Mouse (Mus musculus): ENCODE data around the gene Tecr. TPM values are rescaled to one million over a fixed set of nuclear protein-coding genes. Genes with fewer than 3 reads are reported as not detected.

Gene Tecr
- total and polyA plus RNA-seq, 3 experiments, result 74.2 to 229 TPM; not detected in 1

DNA sequence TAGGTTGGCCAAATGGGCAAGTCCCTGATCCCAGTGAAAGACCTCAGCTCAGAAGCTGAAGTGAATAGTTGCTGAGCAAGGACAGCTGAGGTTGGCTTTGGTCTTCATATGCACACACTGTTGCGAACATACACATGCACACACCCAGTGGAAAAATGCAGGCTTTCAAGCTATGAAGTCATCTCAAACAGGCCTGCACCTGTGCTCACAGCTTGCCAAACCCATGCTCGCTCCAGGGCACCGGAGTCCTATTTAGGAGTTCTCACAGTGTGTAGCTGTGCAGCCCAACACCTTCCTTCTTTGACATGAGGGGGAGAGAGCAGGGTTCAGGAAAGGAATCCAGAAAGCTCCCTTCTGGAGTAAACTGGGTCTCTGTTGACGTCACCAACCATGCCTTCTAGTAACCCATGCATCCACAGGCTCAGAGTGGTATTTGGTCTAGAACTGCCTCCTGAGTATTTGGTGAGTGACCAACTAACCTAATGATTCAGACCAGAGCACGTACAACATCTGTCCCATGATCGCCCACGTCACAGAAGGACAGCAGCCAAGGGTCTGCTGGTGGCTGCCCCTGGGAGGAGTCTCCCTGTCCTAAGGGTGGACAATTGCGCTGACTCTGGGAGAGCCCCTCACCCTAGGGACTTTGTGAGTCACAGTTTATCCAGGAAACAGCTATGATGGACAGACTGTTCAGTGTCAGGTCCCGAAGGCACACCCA, 12.0 kb upstream of the Tecr start:
- DNase-seq (ENCODE audit: low read depth, low spot score), result no peak
- H3K79me2 ChIP-seq (ENCODE audit: control insufficient read depth, insufficient read depth, low read length, poor library complexity), result no peaks in the 10 kb centered on the region; the same call in 1 of the 2 replicates
- H3K27ac ChIP-seq (ENCODE audit: control insufficient read depth, low read depth, low read length), result no peak overlapping the region
- H3K27me3 ChIP-seq (ENCODE audit: control insufficient read depth in 1 of 2, insufficient read depth in 2 of 2, low read length in 2 of 2), result no peaks in the 10 kb centered on the region
- peaks cover 5 to 19% of the 10 kb centered on the region in 2 experiments for H3K4me1 ChIP-seq (ENCODE audit: control insufficient read depth in 1 of 2, insufficient read depth in 2 of 2, low read length in 2 of 2)
- H3K36me3 ChIP-seq (ENCODE audit: control insufficient read depth in 1 of 2, insufficient read depth in 2 of 2, low read length in 2 of 2), result peaks cover 0 to 13% of the 10 kb centered on the region in 2 experiments; a peak in 2 of 4 replicates
- H3K9me3 ChIP-seq (replicated peaks; ENCODE audit: insufficient read depth, low read length), result no peaks in the 10 kb centered on the region
- TF ChIP-seq TCF12 (IDR thresholded peaks at IDR 0.05; ENCODE audit: low read depth, low read length), result no peak
- no peak for TF ChIP-seq TBP (IDR thresholded peaks at IDR 0.05; ENCODE audit: low read depth, low read length)
- TF ChIP-seq RAD21 (IDR thresholded peaks at IDR 0.05; ENCODE audit: low read depth, low read length), result no peak
- H3K9ac ChIP-seq (ENCODE audit: control insufficient read depth, low read depth, low read length, poor library complexity, severe bottlenecking), result no peak overlapping the region
- H3K4me3 ChIP-seq (ENCODE audit: control insufficient read depth in 1 of 2, insufficient read depth in 1 of 2, low read depth in 2 of 2, low read length in 2 of 2), result no peak overlapping the region

DNA sequence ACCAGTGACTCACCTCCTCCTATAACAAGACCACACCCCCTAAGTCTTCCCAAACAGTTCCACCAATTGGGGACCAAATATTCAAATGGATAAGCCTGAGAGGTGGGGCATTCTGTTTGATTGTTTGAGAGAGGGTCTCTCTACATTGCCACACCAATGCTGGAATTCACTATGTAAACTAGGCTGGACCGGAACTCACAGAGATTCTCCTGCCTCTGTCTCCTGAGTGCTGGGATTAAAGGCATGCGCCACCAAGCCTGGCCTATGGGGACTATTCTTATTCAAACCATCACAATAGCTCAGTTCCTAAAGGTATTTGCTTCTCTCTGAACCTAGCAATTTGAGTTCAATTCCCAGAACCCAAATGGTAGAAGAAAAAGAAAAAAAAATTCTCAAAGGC, 10.8 kb upstream of the Tecr start:
- Histone ChIP-seq H3K27me3 (ENCODE audit: control insufficient read depth in 1 of 2, insufficient read depth in 2 of 2, low read length in 2 of 2) (no peaks in the 10 kb centered on the region), H3K4me1 (ENCODE audit: control insufficient read depth in 1 of 2, insufficient read depth in 2 of 2, low read length in 2 of 2) (peaks cover 5 to 16% of the 10 kb centered on the region in 2 experiments), H3K79me2 (ENCODE audit: control insufficient read depth, insufficient read depth, low read length, poor library complexity) (no peaks in the 10 kb centered on the region; the same call in 1 of the 2 replicates), H3K4me3 (ENCODE audit: control insufficient read depth in 1 of 2, insufficient read depth in 1 of 2, low read depth in 2 of 2, low read length in 2 of 2) (no peak overlapping the region), H3K27ac (ENCODE audit: control insufficient read depth, low read depth, low read length) (no peak overlapping the region), H3K9ac (ENCODE audit: control insufficient read depth, low read depth, low read length, poor library complexity, severe bottlenecking) (no peak overlapping the region), H3K9me3 (replicated peaks; ENCODE audit: insufficient read depth, low read length) (no peaks in the 10 kb centered on the region), H3K36me3 (ENCODE audit: control insufficient read depth in 1 of 2, insufficient read depth in 2 of 2, low read length in 2 of 2) (peaks cover 0 to 13% of the 10 kb centered on the region in 2 experiments; a peak in 2 of 4 replicates)
- TF ChIP-seq ZC3H11A (IDR thresholded peaks at IDR 0.05; ENCODE audit: low read depth, low read length) (no peak), BHLHE40 (IDR thresholded peaks at IDR 0.05; ENCODE audit: borderline replicate concordance, low read depth, low read length) (no peak), MYB (IDR thresholded peaks at IDR 0.05; ENCODE audit: low read depth, low read length) (no peak), MYC (IDR thresholded peaks at IDR 0.05; ENCODE audit: low read depth, low read length) (no peak), KAT2A (conservative IDR thresholded peaks at IDR 0.05; ENCODE audit: low read depth, low read length) (no peak), ETS1 (IDR thresholded peaks at IDR 0.05; ENCODE audit: low read depth, low read length) (no peak), SMC3 (IDR thresholded peaks at IDR 0.05; ENCODE audit: low read depth, low read length) (no peak), UBTF (IDR thresholded peaks at IDR 0.05; ENCODE audit: borderline replicate concordance, insufficient read depth, low read depth, low read length) (no peak), ZMIZ1 (IDR thresholded peaks at IDR 0.05; ENCODE audit: low read depth, low read length) (no peak), ZNF384 (IDR thresholded peaks at IDR 0.05; ENCODE audit: low read depth, low read length) (no peak), POLR2AphosphoS5 (IDR thresholded peaks at IDR 0.05; ENCODE audit: borderline replicate concordance, low read depth, low read length) (no peak), MAFK (IDR thresholded peaks at IDR 0.05; ENCODE audit: borderline replicate concordance, low read depth, low read length) (no peak), JUND (IDR thresholded peaks at IDR 0.05; ENCODE audit: low read depth, low read length) (no peak), ELF1 (IDR thresholded peaks at IDR 0.05; ENCODE audit: low read depth, low read length) (no peak), MAX (IDR thresholded peaks at IDR 0.05; ENCODE audit: low read length) (no peak)
- no peak for DNase-seq (ENCODE audit: low read depth, low spot score)
